Mouse (Mus musculus) ES-E14 (cell line): ENCODE data around the gene Il4i1.

Experiments used
- CHD2 ChIP-seq: IDR thresholded peaks from 2 replicates; pipeline ENCODE4 v1.6.1; 2014; ENCODE audit warnings: mild to moderate bottlenecking, low read depth, low read length, inconsistent platforms
- HCFC1 ChIP-seq: IDR thresholded peaks from 2 replicates; pipeline ENCODE4 v1.6.1; 2012; ENCODE audit warnings: low read length, inconsistent platforms, borderline replicate concordance; ENCODE audit not compliant: insufficient read depth
- MAFK ChIP-seq: IDR thresholded peaks from 2 replicates; pipeline ENCODE4 v1.6.1; 2014; ENCODE audit warnings: mild to moderate bottlenecking, low read depth, low read length, inconsistent platforms; ENCODE audit not compliant: insufficient read depth

DNA sequence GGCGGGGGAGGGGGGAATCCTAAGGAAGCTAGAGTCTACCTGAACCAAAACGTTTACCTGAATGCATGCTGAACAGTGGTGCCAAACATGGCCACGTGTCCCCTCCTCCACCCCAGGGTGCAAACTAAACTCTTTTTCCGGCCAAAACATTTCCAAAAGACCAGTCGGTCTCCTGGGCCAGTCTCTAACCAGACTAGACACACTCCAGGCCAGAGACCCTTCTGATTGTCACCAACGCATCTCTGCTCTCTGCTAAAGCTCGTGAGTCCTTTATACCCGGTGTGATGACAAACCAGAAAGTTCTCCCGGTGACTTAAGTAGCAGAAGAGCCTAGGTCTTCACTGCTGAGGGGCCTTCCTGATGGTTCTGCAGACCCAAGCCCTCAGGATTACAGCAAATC is 51.6 kb downstream of the Il4i1 start:
- TF ChIP-seq MAFK (no peak), CHD2 (no peak), HCFC1 (no peak)
